Mouse (Mus musculus) regulatory T cell (primary cell): ENCODE results near the gene Aldh1a2.

ENCODE experiments used
- in situ Hi-C: fragments of 300-600 bp; cut with MboI, MseI; formaldehyde crosslinking; loops from one replicate; pipeline ENCODE4 v1.15.1; 2025; ENCODE audit warnings: high pct_unique_total_duplicates

Aldh1a2 gene

DNA sequence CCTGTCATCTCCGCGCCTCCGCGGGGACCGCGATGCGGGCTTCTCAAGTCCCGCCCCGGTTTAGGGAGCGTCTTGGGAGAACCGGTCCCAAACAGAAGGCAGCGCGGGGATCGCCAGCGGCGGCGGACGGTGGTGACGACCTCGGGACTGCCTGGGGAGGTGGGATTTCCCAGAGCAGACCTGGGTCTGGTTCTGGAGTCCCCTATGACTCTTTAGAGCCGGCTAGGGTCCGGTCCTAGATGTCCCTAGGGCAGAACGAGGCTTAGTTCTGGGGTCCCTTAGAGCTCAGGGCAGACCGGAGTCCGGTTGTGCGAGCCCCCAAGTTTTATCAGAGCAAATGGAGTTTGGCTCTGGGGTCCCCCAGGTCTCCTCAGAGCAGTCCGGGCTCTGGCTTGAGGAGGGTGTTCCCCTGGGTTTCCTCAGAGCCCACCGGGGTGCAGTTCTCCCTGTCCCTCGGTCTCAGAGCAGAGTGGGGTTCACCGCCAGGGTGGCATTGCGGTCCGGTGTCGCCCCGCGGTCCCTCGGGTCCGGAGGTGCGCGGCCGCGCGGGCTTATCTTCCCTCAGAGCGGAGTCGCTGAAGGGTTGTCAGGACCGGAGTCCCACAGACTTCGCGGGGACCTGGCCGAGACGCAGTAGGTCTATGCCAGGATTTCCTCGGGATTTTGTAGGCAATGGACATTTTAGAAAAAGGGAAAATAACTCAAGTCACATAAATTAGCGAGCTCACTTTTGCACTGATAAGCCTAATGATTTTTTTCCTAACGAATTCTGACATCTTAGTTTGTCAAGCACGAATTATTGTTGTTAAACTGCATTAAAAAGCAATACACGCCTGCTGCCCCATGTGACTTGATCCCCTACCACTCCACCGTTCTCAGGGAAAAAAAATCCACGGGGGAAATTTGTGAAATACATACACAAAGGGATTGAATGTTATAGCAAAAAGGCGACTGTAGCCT is 727 bp downstream of the Aldh1a2 start:
- in situ Hi-C loops = no loop called here

DNA sequence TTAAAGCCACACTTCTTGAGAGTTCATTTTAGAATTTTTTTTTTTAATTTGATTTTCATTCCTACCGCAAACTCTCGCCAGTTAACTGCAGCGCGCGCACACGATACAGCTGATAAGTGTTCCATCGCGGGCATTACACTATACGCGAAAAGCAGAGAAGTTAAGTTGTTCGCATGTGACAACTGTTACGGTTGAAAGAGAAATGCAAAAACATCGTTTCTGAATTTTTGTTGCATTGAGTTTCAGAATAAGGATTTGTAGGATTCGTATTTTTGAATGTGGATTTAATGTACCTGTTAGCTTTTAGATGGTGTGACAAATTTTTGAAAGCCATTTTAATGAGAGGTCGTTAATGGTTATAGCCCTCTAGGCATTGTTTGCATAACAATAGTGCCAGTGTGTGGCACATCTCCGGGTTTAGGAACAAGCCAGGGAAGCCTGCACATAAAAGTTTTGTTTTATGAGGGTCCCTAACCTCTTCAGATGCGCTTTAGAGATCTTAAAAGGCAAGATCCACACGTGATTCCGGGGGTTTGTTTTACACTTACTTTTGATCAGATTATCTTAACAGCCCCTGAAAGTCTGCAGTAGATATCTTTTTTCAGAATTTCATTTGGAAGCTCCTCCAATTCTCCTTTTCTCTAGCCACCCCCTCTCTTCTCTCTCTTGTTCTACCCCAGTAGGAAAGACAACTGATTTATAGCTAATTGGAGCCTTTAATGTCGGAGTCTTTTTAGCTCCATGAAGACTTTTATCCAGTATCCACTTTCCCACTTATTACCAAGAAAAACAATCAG is 1.6 kb downstream of the Aldh1a2 start:
- in situ Hi-C loops = no loop called here

DNA sequence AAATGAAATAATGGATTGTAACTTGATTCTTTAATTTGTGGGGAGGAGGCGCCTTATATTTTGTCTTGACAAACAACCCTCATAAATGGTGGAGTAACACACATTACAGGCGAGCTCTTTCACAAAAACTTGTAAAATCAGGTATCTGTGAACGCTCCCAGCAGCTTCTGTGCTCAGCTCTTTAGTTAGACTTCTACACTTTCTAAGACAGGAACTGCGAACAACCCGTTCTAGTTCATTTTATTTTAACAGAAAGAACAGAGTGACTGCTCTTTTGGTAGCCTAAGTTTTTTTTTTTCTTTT is 2.2 kb downstream of the Aldh1a2 start:
- in situ Hi-C loops = no loop called here

DNA sequence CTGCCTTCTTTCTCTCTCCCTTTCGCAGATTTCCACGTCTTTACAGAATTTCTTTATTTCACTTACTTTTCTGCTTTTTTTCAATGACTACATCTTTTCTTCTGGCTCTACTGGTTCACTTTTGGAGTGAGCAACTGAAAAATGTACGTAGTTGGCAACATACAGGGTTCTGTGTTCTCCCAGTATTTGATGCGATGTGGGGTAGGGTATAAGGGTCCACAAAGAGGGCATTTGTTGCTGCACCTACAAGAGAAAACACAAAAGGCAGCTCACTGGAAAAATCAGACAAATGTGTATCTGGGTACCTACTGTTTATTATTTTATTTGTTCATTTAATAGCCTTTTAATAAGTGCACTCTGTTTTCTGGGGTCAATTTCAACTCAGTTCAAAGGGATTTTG is 3.6 kb downstream of the Aldh1a2 start:
- in situ Hi-C loops = no loop called here

DNA sequence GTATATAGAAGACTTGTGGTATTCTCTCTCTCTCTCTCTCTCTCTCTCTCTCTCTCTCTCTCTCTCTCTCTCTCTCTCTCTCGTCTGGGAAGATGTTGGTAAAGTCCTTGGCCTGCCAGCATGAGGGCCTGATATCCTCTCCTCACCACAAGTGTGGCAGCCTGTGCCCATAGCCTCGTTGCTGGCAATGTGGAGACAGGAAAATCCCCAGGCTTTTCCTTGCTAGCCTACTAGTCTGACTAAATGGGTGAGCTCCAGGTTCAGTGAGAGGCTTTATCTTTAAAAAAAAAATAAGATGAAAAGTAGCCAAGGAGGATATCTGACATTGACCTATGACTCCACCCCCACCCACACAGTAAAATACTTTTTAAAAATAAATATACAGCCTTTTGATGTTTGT is 4.8 kb downstream of the Aldh1a2 start:
- in situ Hi-C loops = no loop called here

DNA sequence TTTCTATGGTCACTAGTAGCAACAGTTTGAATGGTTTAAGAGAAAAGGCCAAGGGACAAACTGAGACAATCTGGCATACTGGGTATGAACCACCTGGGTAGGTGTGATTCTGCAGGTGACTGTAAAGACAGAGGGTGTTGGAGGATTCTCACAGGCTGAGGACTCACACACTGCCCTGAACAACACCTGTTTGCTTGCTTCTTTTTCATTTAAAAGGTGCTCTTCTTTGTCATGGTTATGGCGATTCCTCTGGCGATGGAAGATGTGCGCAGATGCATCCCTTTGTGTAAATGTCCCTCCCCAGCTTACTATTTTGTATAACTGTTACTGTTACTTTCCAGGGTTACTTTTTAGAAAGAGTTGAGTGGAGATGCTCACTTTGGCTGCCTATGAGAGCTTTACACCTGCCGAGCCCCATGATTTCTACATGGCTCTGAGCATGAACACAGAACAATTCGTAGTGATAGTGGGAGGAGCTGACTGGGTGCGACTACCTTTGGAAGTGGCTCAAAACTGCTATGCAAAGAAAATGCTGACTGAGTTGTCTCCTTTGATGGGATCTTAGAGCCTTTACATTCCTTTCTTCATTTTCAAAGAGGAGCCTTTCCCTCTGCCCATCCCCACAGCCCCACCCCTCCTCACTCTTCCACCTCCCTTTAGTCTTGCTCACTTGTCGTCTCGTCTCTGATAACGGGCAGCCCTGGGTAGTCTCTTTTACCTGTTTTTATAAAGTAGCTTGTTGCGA is 11.8 kb downstream of the Aldh1a2 start:
- in situ Hi-C loops = no loop called here

DNA sequence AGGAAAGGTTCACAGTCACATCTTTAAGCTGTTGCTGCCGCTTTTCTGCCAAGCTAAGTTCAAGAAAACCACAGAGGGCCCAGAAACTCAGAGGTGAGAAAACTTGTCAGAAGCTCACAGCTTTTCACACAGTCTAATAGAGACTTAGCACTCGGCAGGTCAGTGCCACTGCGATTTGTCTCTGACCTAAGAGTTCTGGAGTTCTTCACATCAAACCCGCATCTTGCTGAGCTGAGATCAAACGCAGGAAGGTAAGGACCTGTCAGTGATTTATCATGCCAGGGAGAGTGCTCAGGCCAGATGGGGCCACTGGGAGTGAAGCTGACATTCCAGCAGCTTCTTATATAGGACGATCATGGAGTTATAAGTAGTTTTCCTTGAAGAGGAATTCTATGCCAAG is 14.4 kb downstream of the Aldh1a2 start:
- in situ Hi-C loops = no loop called here

DNA sequence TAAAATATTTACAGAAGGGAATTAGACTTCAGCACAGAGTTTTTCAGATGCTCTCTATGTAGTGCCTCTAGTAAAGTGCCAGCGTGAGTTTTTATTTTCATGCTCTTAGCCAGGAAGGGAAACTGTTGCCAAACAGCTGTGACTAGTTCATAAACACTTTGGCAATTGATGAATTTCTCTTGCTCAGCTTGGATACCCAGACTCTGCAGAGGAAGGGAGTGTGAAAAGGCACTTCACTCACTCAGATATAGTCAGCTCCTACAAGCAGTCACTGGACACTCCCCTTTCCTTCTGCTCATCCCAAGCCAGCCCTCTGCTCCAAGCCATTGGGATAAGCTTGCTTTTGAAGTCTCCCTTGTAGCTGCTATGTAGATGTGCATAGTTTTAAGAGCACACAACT is 21.0 kb downstream of the Aldh1a2 start:
- in situ Hi-C loops = no loop called here

DNA sequence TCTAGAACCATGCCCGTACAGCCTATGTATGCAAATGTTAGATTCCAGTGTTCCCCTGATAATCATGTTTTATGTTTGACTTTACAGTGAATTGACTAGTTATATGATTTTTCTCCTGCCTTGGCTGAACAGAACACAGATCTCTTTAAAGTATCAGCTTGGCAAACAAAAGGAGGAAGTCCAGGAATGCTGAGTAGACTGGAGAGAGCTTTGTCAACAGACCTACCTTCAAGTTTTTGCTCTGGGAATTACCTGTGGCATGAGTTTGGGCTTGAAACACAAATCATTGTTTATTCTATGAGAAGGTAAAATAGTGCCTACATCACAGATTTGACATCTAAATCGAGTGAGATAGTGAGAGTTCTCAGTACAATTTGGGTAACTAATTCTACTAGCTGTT is 24.3 kb downstream of the Aldh1a2 start:
- in situ Hi-C loops = no loop called here

DNA sequence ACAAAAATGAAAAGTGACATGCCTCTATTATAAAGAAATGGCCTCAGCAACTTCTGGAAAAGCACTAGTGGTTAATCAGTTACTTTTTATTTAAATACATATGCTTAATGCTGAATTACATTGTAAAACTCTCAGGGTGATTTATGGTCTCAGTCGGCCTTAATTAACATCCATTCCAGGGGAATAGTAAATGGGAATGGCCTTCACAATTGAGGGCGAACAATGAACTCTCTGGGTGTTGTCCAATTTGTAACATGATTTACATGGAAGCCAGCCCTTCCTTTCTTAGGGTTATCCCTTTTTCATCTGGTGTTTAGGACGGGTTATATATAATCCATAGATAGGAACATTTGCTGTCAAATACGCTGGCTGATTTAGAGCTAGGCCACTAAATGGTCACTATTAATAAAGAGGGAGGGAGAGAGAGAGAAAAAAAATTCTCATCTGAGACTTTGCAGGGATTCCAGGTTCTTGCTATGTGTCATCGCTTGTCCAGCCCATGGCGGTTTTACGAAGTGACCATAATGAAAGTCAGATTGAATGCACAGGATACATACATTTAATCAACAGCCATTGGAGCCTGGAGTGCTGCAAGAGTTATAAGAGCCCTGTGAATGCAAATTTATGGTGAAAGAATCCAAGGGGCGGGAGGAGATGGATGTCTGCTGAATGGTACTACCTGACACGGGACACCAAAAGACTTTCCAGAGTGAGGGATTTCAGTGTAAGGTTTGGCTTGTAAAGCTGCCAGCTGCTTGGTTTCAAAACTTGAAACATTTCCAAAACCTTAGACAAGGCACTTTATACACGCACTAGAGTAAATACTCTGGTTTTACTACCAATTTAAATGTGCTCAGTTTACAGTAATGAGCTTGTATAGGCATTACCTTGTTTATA is 26.2 kb downstream of the Aldh1a2 start:
- in situ Hi-C loops = no loop called here

DNA sequence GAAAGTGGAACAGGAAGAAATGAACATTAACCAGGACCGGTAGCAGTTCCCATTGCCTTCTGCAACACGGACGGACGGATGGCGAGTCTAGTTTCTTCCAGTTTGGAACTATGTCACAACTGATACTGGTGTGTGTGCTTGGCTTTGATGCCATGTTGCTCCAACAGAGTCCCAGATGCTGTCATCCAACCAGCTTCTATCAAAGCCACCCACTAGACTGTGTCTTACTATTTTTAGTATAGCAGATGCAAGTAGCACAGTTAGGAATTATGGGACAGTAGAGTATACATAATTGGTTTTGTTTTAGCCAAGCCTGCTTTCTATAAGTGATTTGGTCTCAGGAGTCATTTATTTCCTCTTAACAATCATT is 26.8 kb downstream of the Aldh1a2 start:
- in situ Hi-C loops = no loop called here

DNA sequence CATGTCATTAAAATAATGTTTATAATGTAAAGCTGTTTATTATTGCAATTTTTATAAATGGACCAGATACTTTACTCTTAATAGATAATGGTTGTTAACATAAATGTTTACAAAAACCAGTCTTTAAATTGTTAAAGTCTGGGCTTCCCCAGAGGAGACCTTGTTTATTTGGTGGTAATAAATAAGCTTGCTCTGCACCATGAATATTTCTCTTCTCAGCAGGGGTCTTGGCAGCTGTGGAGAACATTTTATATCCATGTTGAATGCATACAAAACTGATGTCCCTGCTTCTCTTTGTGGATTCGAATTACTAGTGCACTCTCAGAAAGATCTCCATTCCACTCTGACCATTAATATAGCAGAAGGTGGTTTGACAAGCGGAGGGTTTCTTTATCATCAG is 38.8 kb downstream of the Aldh1a2 start:
- in situ Hi-C loops = loop anchor here (10.0 kb wide), 1 partner anchor 1100 kb away; no protein-coding TSS in a partner anchor

DNA sequence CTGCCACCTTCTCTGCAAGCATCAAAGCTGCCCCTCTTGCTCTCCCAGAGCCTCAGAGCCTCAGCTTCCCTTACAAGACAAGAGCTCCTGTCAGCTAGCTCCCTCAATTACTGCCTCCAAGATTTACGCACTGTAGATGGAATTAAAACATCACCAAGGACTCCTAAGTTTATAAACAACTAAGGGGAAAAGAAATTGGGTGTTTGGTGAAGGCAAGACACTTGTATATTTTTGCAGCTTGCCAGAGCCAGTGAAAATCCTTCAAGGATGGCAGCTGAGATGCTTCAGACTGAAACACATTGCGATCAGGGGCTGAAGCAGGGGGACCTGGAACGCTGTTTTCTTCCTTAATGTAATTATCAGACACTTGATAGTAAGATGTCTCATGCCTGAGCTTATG is 47.1 kb downstream of the Aldh1a2 start:
- in situ Hi-C loops = no loop called here

DNA sequence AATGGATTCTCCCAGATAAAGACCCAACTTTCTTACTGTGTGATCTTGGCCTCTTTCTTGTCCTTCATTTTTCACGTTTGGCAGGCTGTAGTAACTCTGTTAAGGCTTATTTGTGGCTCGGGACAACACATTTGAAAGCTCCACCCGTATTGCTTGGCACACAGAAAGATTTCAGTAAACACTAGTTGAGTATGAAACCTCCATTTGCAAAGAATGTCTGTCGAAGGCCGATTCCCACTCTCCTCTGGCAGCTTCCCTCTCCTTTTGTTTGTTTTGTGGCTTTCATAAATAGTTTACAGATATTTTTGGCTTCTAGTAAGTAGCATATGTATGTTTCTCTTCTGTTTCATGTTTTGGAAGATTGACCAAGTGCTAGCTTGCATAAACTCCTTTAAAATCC is 54.1 kb downstream of the Aldh1a2 start:
- in situ Hi-C loops = no loop called here

DNA sequence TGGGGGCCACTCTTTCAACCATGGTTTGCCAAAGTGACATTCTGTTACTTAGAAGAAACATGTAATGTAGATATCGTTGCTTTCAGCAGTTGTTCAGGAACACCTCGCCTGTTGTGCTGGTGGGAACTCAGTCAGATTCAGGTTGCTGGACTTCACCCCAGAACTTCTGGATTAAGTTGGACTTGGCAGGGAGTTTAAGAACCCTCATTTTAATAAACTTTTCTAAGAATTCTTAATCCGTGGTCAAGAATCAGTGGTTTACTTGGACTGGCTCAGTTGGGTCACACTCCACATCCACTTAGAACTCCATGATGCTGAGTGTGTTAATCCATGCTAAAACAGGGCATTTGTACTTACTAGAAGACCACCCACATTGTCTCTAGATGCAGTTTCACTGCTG is 54.6 kb downstream of the Aldh1a2 start:
- in situ Hi-C loops = no loop called here

DNA sequence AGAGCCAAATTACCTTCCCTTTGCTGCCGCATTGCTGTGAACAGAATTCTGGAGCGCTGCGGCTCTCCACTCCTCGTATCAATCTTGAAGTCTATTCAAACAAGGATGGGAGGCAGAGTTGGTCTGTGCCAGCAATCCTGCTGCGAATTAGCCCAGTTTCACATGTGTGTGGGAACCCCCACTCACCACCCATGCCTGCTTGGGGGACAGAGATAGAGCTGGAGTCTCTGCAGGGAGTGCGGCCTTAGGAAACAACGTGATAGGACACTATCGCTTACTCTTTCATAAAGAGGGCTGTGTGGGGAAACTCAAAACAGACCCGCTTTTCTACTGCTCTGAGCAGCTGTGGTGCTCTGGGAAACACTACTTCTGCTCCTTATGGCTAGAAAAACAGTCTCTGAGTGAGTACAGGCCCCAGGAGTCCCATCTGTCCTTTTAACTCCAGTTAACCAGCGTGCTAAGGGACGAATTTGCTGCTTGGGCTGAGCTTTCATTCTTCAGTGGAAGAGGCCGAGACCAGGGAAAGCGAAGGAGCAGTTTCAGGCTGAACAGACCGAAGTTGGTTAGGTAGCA is 60.6 kb downstream of the Aldh1a2 start:
- in situ Hi-C loops = no loop called here

DNA sequence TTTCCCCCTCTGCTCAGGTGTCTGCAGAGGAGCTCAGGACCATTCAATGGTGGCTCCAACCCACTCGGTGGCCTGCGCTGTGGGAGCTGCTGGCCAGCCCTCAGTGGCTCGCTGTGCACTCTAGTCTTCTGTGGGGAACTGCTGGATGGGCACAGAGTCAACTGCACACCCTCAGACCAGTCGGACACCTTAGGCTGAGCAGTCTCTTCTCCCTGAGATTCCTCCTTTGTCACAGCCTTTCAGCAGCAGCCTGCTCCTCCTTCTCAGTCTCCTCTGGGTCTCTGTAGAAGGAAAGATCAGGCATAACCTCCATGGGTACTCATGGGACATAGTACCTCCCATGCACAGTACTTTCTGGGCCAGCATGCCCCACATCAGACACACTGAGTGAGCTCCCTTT is 63.2 kb downstream of the Aldh1a2 start:
- in situ Hi-C loops = no loop called here

DNA sequence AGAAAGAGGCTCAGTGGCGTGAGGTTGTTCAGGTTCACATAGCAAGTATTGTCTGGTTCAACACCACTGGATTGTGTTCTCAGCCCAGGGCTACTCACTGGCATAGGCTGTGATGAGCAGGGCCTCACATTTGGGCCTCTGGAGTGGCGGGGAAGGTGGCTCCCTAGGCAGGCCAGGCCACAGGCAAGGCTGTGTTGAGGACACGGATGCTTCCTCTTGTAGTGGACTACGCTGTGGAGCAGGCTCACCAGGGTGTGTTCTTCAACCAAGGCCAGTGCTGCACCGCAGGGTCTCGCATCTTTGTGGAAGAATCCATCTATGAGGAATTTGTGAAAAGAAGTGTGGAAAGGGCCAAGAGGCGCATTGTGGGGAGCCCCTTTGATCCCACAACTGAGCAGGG is 67.6 kb downstream of the Aldh1a2 start:
- in situ Hi-C loops = loop anchor here (10.0 kb wide), 1 partner anchor 408 kb away; no protein-coding TSS in a partner anchor

DNA sequence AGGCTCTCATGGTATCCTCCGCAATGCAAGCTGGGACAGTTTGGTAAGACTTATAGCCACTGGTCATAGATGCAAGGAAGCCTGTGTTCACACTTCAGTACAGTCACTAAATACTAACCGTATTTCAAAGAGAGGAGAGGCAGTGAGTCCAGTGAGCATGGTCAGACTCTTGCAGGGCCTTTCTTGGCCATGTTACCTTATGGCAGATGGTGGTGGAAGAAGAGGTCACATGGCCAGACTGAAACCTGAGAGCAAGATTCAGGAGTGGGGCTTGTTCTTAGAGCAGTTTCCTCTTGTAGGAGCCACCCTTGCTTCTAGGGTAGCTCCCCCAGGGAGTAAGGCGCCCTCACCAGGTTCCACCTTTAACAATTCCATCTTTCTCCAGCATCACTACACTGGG is 69.6 kb downstream of the Aldh1a2 start:
- in situ Hi-C loops = loop anchor here (10.0 kb wide), 1 partner anchor 410 kb away; no protein-coding TSS in a partner anchor

DNA sequence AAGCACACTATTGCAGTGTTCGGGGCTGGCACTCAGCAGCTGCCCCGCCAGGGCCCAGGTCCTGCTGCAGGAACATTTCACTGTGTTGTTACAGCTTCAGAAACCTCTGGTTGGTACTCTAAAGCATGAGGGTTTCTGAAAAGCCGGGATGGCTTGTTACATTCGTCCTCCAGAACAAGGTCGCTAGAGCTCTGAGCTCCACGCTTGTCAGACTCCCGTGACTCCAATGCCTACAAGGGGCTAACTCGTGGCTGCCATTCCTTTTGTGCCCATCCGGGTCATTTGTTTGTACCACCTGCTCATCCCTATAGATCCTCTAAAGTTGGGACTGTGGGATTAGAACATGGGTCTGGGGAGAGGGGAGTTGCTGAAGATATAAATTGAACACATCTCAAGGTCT is 70.8 kb downstream of the Aldh1a2 start:
- in situ Hi-C loops = loop anchor here (10.0 kb wide), 1 partner anchor 412 kb away; no protein-coding TSS in a partner anchor

DNA sequence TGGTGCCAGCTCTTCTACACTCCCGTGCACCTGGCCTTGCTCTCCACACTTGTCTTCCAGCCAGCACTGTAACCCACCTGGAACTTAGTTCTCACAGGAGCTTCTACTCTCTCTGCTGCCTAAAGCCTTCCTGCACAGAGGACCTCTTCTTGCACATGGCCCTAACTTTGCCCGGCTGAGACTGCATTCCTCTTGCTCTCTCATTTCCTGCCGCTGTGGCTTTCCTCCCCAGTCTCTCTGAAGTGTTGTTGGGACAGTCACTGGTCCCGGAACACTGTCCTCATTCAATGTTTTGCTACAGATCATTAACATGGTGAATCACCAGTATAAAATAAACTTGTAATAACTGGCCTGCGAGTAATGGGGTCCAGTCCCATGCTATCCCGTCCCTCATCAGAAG is 73.1 kb downstream of the Aldh1a2 start:
- in situ Hi-C loops = loop anchor here (10.0 kb wide), 1 partner anchor 414 kb away; no protein-coding TSS in a partner anchor
